Mouse (Mus musculus) gastrocnemius, postnatal 36 days (tissue): ENCODE data around the gene Dtl. TPM values are rescaled to one million over a fixed set of nuclear protein-coding genes. Genes with fewer than 3 reads are reported as not detected.

Source experiments
- total RNA-seq, 2 experiments: library from RNA; stranded (reverse); gene quantifications; 2 replicates each; pipeline ENCODE4 v1.2.3; 2021

The Dtl gene
- total RNA-seq, 2 experiments from 2014 or later, result 0.17 to 0.38 TPM

Other genes with a start within 250 kb of the Dtl start
- 1 to 10 TPM; 1.5 to 1.8 TPM for gene Tmem206, start 249.6 kb downstream of the Dtl start, total RNA-seq
- gene Ppp2r5a, start 172.3 kb downstream of the Dtl start, total RNA-seq, result 10 to 100 TPM; 63.7 to 67.8 TPM
- 1 to 10 TPM; 4.9 to 5.7 TPM for gene Ints7, start 92 bp upstream of the Dtl start, total RNA-seq
- 10 to 100 TPM; 22.8 to 29.5 TPM for gene Lpgat1, start 142.3 kb upstream of the Dtl start, total RNA-seq
- under 1 TPM; 0.47 to 0.54 TPM for gene Nek2, start 245.9 kb upstream of the Dtl start, total RNA-seq